Mouse (Mus musculus): ENCODE data around the gene Trpv4. TPM values are rescaled to one million over a fixed set of nuclear protein-coding genes. Genes with fewer than 3 reads are reported as not detected.

The Trpv4 gene
- total and polyA plus RNA-seq, 2 experiments from 2014 or later = 0.88 to 3.4 TPM

- Histone ChIP-seq H3K9me3 (ENCODE audit: low read length) (no peaks in the 10 kb centered on the region), H3K9ac (replicated peaks; ENCODE audit: low read length, poor library complexity, severe bottlenecking) (no peak overlapping the region), H3K4me1 (ENCODE audit: insufficient read depth, low read length) (no peaks in the 10 kb centered on the region), H3K27ac (ENCODE audit: low read depth, low read length) (no peak overlapping the region), H3K27me3 (ENCODE audit: insufficient read depth, low read length) (no peaks in the 10 kb centered on the region), H3K36me3 (ENCODE audit: insufficient read depth, low read length) (peaks cover 26% of the 10 kb centered on the region), H3K4me3 (ENCODE audit: low read depth, low read length) (no peak overlapping the region), H3K4me2 (ENCODE audit: low read depth, low read length, poor library complexity, severe bottlenecking) (no peak overlapping the region)
- DNase-seq (ENCODE audit: low spot score) (no peak), ATAC-seq (ENCODE audit: low FRiP score) (no peak)
- peak; percentile 21; the same call in 1 of the 2 replicates for TF ChIP-seq CTCF (IDR thresholded peaks at IDR 0.05)
- WGBS = 88% methylated on average over 13 of the region's 13 CpGs
These were observed 14.9 kb upstream of the Trpv4 start for GRCm38 (mm10) chr5:114673114-114673513.

DNA sequence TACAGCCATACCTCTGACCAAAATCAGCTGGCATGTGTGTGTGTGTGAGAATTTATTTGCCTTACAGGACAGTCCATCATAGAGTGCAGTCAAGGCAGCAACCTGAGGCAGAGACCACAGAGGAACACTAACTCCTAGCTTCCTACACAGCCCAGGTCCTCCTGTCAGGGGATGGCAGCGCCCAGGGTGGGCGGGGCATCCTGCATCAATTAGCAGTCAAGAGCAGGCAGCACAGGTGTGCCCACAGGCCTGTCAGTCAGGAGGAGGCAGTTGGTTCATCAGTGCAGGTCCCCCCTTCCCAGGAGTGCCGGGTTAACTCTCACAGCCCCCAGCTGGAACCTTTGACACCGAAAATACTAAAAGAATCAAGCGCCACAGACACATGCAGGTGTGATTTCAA is 10.8 kb upstream of the Trpv4 start:
- no peak overlapping the region for H3K9ac ChIP-seq (replicated peaks; ENCODE audit: low read length, poor library complexity, severe bottlenecking)
- no peak overlapping the region for H3K4me2 ChIP-seq (ENCODE audit: low read depth, low read length, poor library complexity, severe bottlenecking)
- WGBS = 93% methylated on average over 5 of the region's 5 CpGs
- no peak overlapping the region for H3K4me3 ChIP-seq (ENCODE audit: low read depth, low read length)
- no peak for TF ChIP-seq CTCF (IDR thresholded peaks at IDR 0.05)
- no peak for DNase-seq (ENCODE audit: low spot score)
- H3K36me3 ChIP-seq (ENCODE audit: insufficient read depth, low read length) = peaks cover 4% of the 10 kb centered on the region
- no peak overlapping the region for H3K27ac ChIP-seq (ENCODE audit: low read depth, low read length)
- H3K4me1 ChIP-seq (ENCODE audit: insufficient read depth, low read length) = no peaks in the 10 kb centered on the region
- ATAC-seq (ENCODE audit: low FRiP score) = no peak
- H3K27me3 ChIP-seq (ENCODE audit: insufficient read depth, low read length) = no peaks in the 10 kb centered on the region
- H3K9me3 ChIP-seq (ENCODE audit: low read length) = no peaks in the 10 kb centered on the region

DNA sequence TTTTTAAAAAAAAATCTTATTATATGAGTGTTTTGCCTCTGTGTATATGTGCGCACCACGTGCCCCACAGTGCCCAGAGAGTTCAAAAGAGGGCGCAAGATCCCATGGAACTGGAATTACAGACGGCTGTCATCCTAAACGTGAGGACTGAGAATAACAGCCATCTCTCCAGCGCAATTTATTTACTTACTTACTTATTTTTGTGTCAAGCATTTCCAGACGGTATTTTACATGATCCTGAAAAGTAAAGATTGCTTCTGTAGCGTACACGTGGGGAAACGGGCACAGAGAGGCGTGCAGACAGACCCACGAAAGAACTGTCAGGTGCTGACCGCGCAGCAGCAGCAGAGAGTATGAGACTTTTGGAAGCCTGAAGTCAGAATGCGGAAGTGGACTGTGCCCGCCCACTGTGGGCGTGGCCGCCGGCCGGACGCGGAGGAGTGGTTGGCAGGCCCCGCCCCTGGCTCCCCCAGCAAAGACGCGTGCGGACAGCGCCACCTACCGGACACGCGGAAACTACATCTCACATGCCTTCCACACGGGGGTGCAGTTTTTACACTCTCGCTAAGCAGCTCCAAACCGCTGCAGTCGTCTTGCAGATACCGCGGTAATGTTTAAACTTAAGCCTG is 9.1 kb upstream of the Trpv4 start:
- peak; percentile 96 for DNase-seq (ENCODE audit: low spot score)

GRCm38 (mm10) chr5:114666659-114667058 is 8.4 kb upstream of the Trpv4 start:
- H3K4me1 ChIP-seq (ENCODE audit: insufficient read depth, low read length) = no peaks in the 10 kb centered on the region
- no peak overlapping the region for H3K4me2 ChIP-seq (ENCODE audit: low read depth, low read length, poor library complexity, severe bottlenecking)
- no peak overlapping the region for H3K27ac ChIP-seq (ENCODE audit: low read depth, low read length)
- H3K27me3 ChIP-seq (ENCODE audit: insufficient read depth, low read length) = no peaks in the 10 kb centered on the region
- peaks cover 3% of the 10 kb centered on the region for H3K36me3 ChIP-seq (ENCODE audit: insufficient read depth, low read length)
- DNase-seq (ENCODE audit: low spot score) = no peak
- no peaks in the 10 kb centered on the region for H3K9me3 ChIP-seq (ENCODE audit: low read length)
- no peak overlapping the region for H3K9ac ChIP-seq (replicated peaks; ENCODE audit: low read length, poor library complexity, severe bottlenecking)
- 68% methylated on average over 1 of the region's 1 CpGs for WGBS
- no peak for ATAC-seq (ENCODE audit: low FRiP score)
- TF ChIP-seq CTCF (IDR thresholded peaks at IDR 0.05) = no peak
- no peak overlapping the region for H3K4me3 ChIP-seq (ENCODE audit: low read depth, low read length)

More for the DNA sequence above, 9.1 kb upstream of the Trpv4 start:
- no peaks in the 10 kb centered on the region for H3K9me3 ChIP-seq (ENCODE audit: low read length)
- no peaks in the 10 kb centered on the region for H3K27me3 ChIP-seq (ENCODE audit: insufficient read depth, low read length)
- TF ChIP-seq CTCF (IDR thresholded peaks at IDR 0.05) = peak; percentile 100
- H3K4me3 ChIP-seq (ENCODE audit: low read depth, low read length) = peak overlapping the region; percentile 22; the same call in 1 of the 2 replicates
- peaks cover 3% of the 10 kb centered on the region for H3K36me3 ChIP-seq (ENCODE audit: insufficient read depth, low read length)
- H3K4me2 ChIP-seq (ENCODE audit: low read depth, low read length, poor library complexity, severe bottlenecking) = peak overlapping the region; percentile 50
- ATAC-seq (ENCODE audit: low FRiP score) = peak; percentile 90
- H3K27ac ChIP-seq (ENCODE audit: low read depth, low read length) = no peak overlapping the region; the same call in 1 of the 2 replicates
- no peaks in the 10 kb centered on the region for H3K4me1 ChIP-seq (ENCODE audit: insufficient read depth, low read length)
- H3K9ac ChIP-seq (replicated peaks; ENCODE audit: low read length, poor library complexity, severe bottlenecking) = no peak overlapping the region
- WGBS = 4% methylated on average over 36 of the region's 36 CpGs

GRCm38 (mm10) chr5:114664750-114665149 is 6.5 kb upstream of the Trpv4 start:
- ATAC-seq (ENCODE audit: low FRiP score) = no peak
- DNase-seq (ENCODE audit: low spot score) = no peak
- H3K9me3 ChIP-seq (ENCODE audit: low read length) = no peaks in the 10 kb centered on the region
- H3K27me3 ChIP-seq (ENCODE audit: insufficient read depth, low read length) = no peaks in the 10 kb centered on the region
- TF ChIP-seq CTCF (IDR thresholded peaks at IDR 0.05) = no peak
- no peak overlapping the region for H3K9ac ChIP-seq (replicated peaks; ENCODE audit: low read length, poor library complexity, severe bottlenecking)
- WGBS = 80% methylated on average over 7 of the region's 7 CpGs
- H3K4me2 ChIP-seq (ENCODE audit: low read depth, low read length, poor library complexity, severe bottlenecking) = no peak overlapping the region
- H3K4me3 ChIP-seq (ENCODE audit: low read depth, low read length) = no peak overlapping the region
- H3K27ac ChIP-seq (ENCODE audit: low read depth, low read length) = no peak overlapping the region
- H3K36me3 ChIP-seq (ENCODE audit: insufficient read depth, low read length) = peaks cover 3% of the 10 kb centered on the region
- H3K4me1 ChIP-seq (ENCODE audit: insufficient read depth, low read length) = no peaks in the 10 kb centered on the region

- 87% methylated on average over 4 of the region's 4 CpGs for WGBS
- Histone ChIP-seq H3K9me3 (ENCODE audit: low read length) (no peaks in the 10 kb centered on the region), H3K4me2 (ENCODE audit: low read depth, low read length, poor library complexity, severe bottlenecking) (no peak overlapping the region), H3K4me3 (ENCODE audit: low read depth, low read length) (no peak overlapping the region), H3K36me3 (ENCODE audit: insufficient read depth, low read length) (peaks cover 3% of the 10 kb centered on the region; the same call in 1 of the 2 replicates), H3K27ac (ENCODE audit: low read depth, low read length) (no peak overlapping the region), H3K27me3 (ENCODE audit: insufficient read depth, low read length) (peaks cover 2% of the 10 kb centered on the region; the same call in 1 of the 2 replicates), H3K4me1 (ENCODE audit: insufficient read depth, low read length) (no peaks in the 10 kb centered on the region), H3K9ac (replicated peaks; ENCODE audit: low read length, poor library complexity, severe bottlenecking) (no peak overlapping the region)
- DNase-seq (ENCODE audit: low spot score) (no peak), ATAC-seq (ENCODE audit: low FRiP score) (no peak)
- no peak for TF ChIP-seq CTCF (IDR thresholded peaks at IDR 0.05)
These were observed 5.9 kb upstream of the Trpv4 start for GRCm38 (mm10) chr5:114664139-114664538.
